Mouse (Mus musculus) E14TG2a.4 (cell line): ENCODE results near the gene Prickle2.

Source experiments
- CTCF ChIP-seq: conservative IDR thresholded peaks from 2 replicates; pipeline ENCODE4 v1.5.1; 2014; ENCODE audit warnings: low read length
- NANOG ChIP-seq: IDR thresholded peaks from 2 replicates; pipeline ENCODE4 v1.6.1; 2014; ENCODE audit warnings: borderline replicate concordance, low read length, mixed read lengths

DNA sequence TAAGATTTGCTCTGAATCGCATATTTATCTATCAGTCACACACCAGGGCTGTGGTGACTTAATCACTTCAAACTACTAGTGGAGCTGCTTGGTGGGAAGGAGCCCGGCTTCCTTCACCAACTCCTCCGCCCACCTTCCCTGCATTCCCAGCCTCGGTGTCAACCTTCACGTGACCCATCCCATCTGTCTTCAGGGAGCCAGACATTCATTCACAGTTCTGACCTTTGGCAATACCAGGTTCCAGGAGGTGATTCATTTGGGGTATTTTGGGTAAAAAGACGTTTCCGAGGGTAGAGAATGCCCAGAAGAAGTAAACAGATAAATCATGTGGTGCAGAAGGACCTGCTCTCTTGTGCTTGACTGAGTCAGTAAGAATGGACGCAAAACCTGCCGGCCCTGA, 242.2 kb downstream of the Prickle2 start:
- no peak for TF ChIP-seq CTCF
- TF ChIP-seq NANOG, result no peak
